Mouse (Mus musculus) ES-CJ7 (cell line): ENCODE measurements around the gene Dek.

Experiments used
- DNase-seq: peaks from one replicate; pipeline ENCODE4 v3.0.0; 2011; ENCODE audit warnings: low read depth, low spot score

Dek gene

GRCm38 (mm10) chr13:47053971-47054370, 52.0 kb downstream of the Dek start:
- DNase-seq: no peak

GRCm38 (mm10) chr13:47050009-47050408, 56.0 kb downstream of the Dek start:
- no peak for DNase-seq

- no peak for DNase-seq
These were observed 58.0 kb downstream of the Dek start for GRCm38 (mm10) chr13:47047996-47048395.

- DNase-seq: no peak
These were observed 61.4 kb downstream of the Dek start, which contains the start of gene Tpmt for GRCm38 (mm10) chr13:47044617-47044947. Gene Tpmt (minus strand): TSS chr13:47044737.

- DNase-seq: no peak
These were observed 62.0 kb downstream of the Dek start for GRCm38 (mm10) chr13:47043833-47044616.

GRCm38 (mm10) chr13:47043030-47043680, 62.8 kb downstream of the Dek start, which contains the start of gene Kdm1b:
Gene Kdm1b (plus strand): TSS chr13:47043499.
- peak; percentile 98 for DNase-seq

- DNase-seq: no peak
These were observed 63.9 kb downstream of the Dek start for GRCm38 (mm10) chr13:47042024-47042633.

GRCm38 (mm10) chr13:47040061-47040460, 65.9 kb downstream of the Dek start:
- DNase-seq: no peak

- no peak for DNase-seq
These were observed 68.1 kb downstream of the Dek start for GRCm38 (mm10) chr13:47037946-47038345.
